Mouse (Mus musculus) heart, postnatal 4 days (tissue): Measurements from ENCODE around the gene Trim7. TPM values are rescaled to one million over a fixed set of nuclear protein-coding genes. Genes with fewer than 3 reads are reported as not detected.
"Not testable (repeated sequence)": the region's sequence is repeated elsewhere in the genome, so short reads cannot be mapped to it uniquely, and the experiment has no call there.

Experiments
- DNase-seq: peaks from one replicate; pipeline ENCODE4 v3.0.0; 2021
- total RNA-seq, 2 experiments: library from RNA; stranded (reverse); gene quantifications; 2 replicates each; pipeline ENCODE4 v1.2.3; 2021

Trim7 gene
- total RNA-seq, 2 experiments from 2014 or later: 5.3 to 5.5 TPM

GRCm38 (mm10) chr11:48827926-48828325 is 2.0 kb downstream of the Trim7 start:
- no peak for DNase-seq

GRCm38 (mm10) chr11:48830279-48830678 is 4.3 kb downstream of the Trim7 start:
- no peak for DNase-seq

GRCm38 (mm10) chr11:48831273-48831672 is 5.3 kb downstream of the Trim7 start:
- no peak for DNase-seq

- DNase-seq: no peak
Observed at GRCm38 (mm10) chr11:48833078-48833730, 7.3 kb downstream of the Trim7 start.

- DNase-seq: peak; percentile 93
Observed at GRCm38 (mm10) chr11:48833731-48834639, 8.0 kb downstream of the Trim7 start.

- no peak for DNase-seq
Observed at GRCm38 (mm10) chr11:48835923-48836322, 10.0 kb downstream of the Trim7 start.

GRCm38 (mm10) chr11:48836990-48837309 is 11.0 kb downstream of the Trim7 start:
- DNase-seq: peak; percentile 41

- peak; percentile 72 for DNase-seq
Observed at GRCm38 (mm10) chr11:48837310-48838180, 11.6 kb downstream of the Trim7 start.

- no peak for DNase-seq
Observed at GRCm38 (mm10) chr11:48838181-48838797, 12.3 kb downstream of the Trim7 start.

GRCm38 (mm10) chr11:48838879-48839680 is 13.1 kb downstream of the Trim7 start:
- DNase-seq: no peak

- no peak for DNase-seq
Observed at GRCm38 (mm10) chr11:48840805-48841204, 14.9 kb downstream of the Trim7 start.

- DNase-seq: no peak
Observed at GRCm38 (mm10) chr11:48841213-48841612, 15.3 kb downstream of the Trim7 start.

GRCm38 (mm10) chr11:48842378-48842792 is 16.4 kb downstream of the Trim7 start:
- DNase-seq: no peak

GRCm38 (mm10) chr11:48843202-48843601 is 17.3 kb downstream of the Trim7 start:
- DNase-seq: no peak

GRCm38 (mm10) chr11:48844309-48844708 is 18.4 kb downstream of the Trim7 start:
- no peak for DNase-seq

- no peak for DNase-seq
Observed at GRCm38 (mm10) chr11:48845244-48845815, 19.4 kb downstream of the Trim7 start.

- DNase-seq: not testable (repeated sequence)
Observed at GRCm38 (mm10) chr11:48846362-48846761, 20.4 kb downstream of the Trim7 start.

- no peak for DNase-seq
Observed at GRCm38 (mm10) chr11:48846881-48847280, 20.9 kb downstream of the Trim7 start.

GRCm38 (mm10) chr11:48850240-48850639 is 24.3 kb downstream of the Trim7 start:
- DNase-seq: no peak

GRCm38 (mm10) chr11:48851270-48851995 is 25.5 kb downstream of the Trim7 start:
- no peak for DNase-seq
